Mouse (Mus musculus): Measurements from ENCODE around the gene Dennd6b. TPM values are rescaled to one million over a fixed set of nuclear protein-coding genes. Genes with fewer than 3 reads are reported as not detected.

Gene Dennd6b
- polyA plus RNA-seq, 1 experiment from 2014 or later: 85.3 TPM

GRCm38 (mm10) chr15:89172276-89172935, 23.9 kb downstream of the Dennd6b start:
- no peak for ATAC-seq
- H3K9me3 ChIP-seq: no peaks in the 10 kb centered on the region
- H3K4me1 ChIP-seq (replicated peaks): peaks cover 84% of the 10 kb centered on the region

GRCm38 (mm10) chr15:89171526-89172051, 24.7 kb downstream of the Dennd6b start:
- Histone ChIP-seq H3K9me3 (no peaks in the 10 kb centered on the region), H3K27me3 (no peaks in the 10 kb centered on the region), H3K4me2 (replicated peaks) (peak overlapping the region; percentile 98; the same call in 1 of the 2 replicates), H3K9ac (replicated peaks) (peak overlapping the region; percentile 82; the same call in 1 of the 2 replicates), H3K36me3 (peaks cover 40% of the 10 kb centered on the region), H3K4me3 (replicated peaks) (no peak overlapping the region), H3K27ac (no peak overlapping the region; the same call in 1 of the 2 replicates), H3K4me1 (replicated peaks) (peaks cover 75% of the 10 kb centered on the region)
- ATAC-seq: no peak
- WGBS: 88% methylated on average over 5 of the region's 5 CpGs

More at GRCm38 (mm10) chr15:89172276-89172935, 23.9 kb downstream of the Dennd6b start:
- WGBS: 31% methylated on average over 17 of the region's 17 CpGs
- Histone ChIP-seq H3K4me2 (replicated peaks) (peak overlapping the region; percentile 98), H3K4me3 (replicated peaks) (peak overlapping the region; percentile 58), H3K36me3 (peaks cover 32% of the 10 kb centered on the region), H3K9ac (replicated peaks) (peak overlapping the region; percentile 82), H3K27ac (peak overlapping the region; percentile 85), H3K27me3 (no peaks in the 10 kb centered on the region)

GRCm38 (mm10) chr15:89170102-89170501, 26.2 kb downstream of the Dennd6b start:
- Histone ChIP-seq H3K36me3 (peaks cover 55% of the 10 kb centered on the region), H3K4me1 (replicated peaks) (peaks cover 61% of the 10 kb centered on the region), H3K27me3 (no peaks in the 10 kb centered on the region), H3K9me3 (no peaks in the 10 kb centered on the region), H3K4me2 (replicated peaks) (no peak overlapping the region), H3K27ac (no peak overlapping the region; the same call in 1 of the 2 replicates), H3K9ac (replicated peaks) (no peak overlapping the region; the same call in 1 of the 2 replicates), H3K4me3 (replicated peaks) (no peak overlapping the region)
- ATAC-seq: no peak
- 78% methylated on average over 3 of the region's 3 CpGs for WGBS

- no peak overlapping the region for H3K9ac ChIP-seq (replicated peaks)
- no peak overlapping the region for H3K4me3 ChIP-seq (replicated peaks)
- peak overlapping the region; percentile 12 for H3K27ac ChIP-seq
- peak overlapping the region; percentile 1; the same call in 1 of the 2 replicates for H3K4me2 ChIP-seq (replicated peaks)
- H3K4me1 ChIP-seq (replicated peaks): peaks cover 54% of the 10 kb centered on the region
- WGBS: 7% methylated on average over 10 of the region's 10 CpGs
- H3K27me3 ChIP-seq: no peaks in the 10 kb centered on the region
- peak; percentile 10; the same call in 1 of the 2 replicates for ATAC-seq
- peaks cover 61% of the 10 kb centered on the region for H3K36me3 ChIP-seq
- no peaks in the 10 kb centered on the region for H3K9me3 ChIP-seq
Observed at GRCm38 (mm10) chr15:89169431-89169830, 26.9 kb downstream of the Dennd6b start.

- Histone ChIP-seq H3K4me3 (replicated peaks) (no peak overlapping the region), H3K4me2 (replicated peaks) (no peak overlapping the region), H3K27ac (peak overlapping the region; percentile 12), H3K9me3 (no peaks in the 10 kb centered on the region), H3K36me3 (peaks cover 66% of the 10 kb centered on the region), H3K27me3 (no peaks in the 10 kb centered on the region), H3K4me1 (replicated peaks) (peaks cover 49% of the 10 kb centered on the region), H3K9ac (replicated peaks) (no peak overlapping the region)
- WGBS: 61% methylated on average over 10 of the region's 10 CpGs
- no peak for ATAC-seq
Observed at GRCm38 (mm10) chr15:89168922-89169321, 27.4 kb downstream of the Dennd6b start.

GRCm38 (mm10) chr15:89165478-89165877, 30.8 kb downstream of the Dennd6b start:
- Histone ChIP-seq H3K4me2 (replicated peaks) (no peak overlapping the region), H3K9me3 (no peaks in the 10 kb centered on the region), H3K9ac (replicated peaks) (no peak overlapping the region), H3K27ac (no peak overlapping the region), H3K4me1 (replicated peaks) (peaks cover 18% of the 10 kb centered on the region), H3K4me3 (replicated peaks) (no peak overlapping the region), H3K36me3 (peaks cover 99% of the 10 kb centered on the region), H3K27me3 (no peaks in the 10 kb centered on the region)
- 97% methylated on average over 12 of the region's 12 CpGs for WGBS
- ATAC-seq: no peak

GRCm38 (mm10) chr15:89161397-89161796, 34.9 kb downstream of the Dennd6b start:
- 95% methylated on average over 9 of the region's 9 CpGs for WGBS
- H3K36me3 ChIP-seq: peaks cover 100% of the 10 kb centered on the region
- no peak overlapping the region for H3K27ac ChIP-seq
- no peaks in the 10 kb centered on the region for H3K9me3 ChIP-seq
- ATAC-seq: no peak
- H3K4me2 ChIP-seq (replicated peaks): no peak overlapping the region
- H3K27me3 ChIP-seq: no peaks in the 10 kb centered on the region
- H3K4me1 ChIP-seq (replicated peaks): no peaks in the 10 kb centered on the region
- no peak overlapping the region for H3K9ac ChIP-seq (replicated peaks)
- no peak overlapping the region for H3K4me3 ChIP-seq (replicated peaks)

GRCm38 (mm10) chr15:89158516-89158915, 37.8 kb downstream of the Dennd6b start:
- H3K9ac ChIP-seq (replicated peaks): no peak overlapping the region
- H3K9me3 ChIP-seq: no peaks in the 10 kb centered on the region
- no peak overlapping the region for H3K4me2 ChIP-seq (replicated peaks)
- H3K27ac ChIP-seq: no peak overlapping the region
- H3K36me3 ChIP-seq: peaks cover 100% of the 10 kb centered on the region
- no peak; the same call in 1 of the 2 replicates for ATAC-seq
- 94% methylated on average over 16 of the region's 16 CpGs for WGBS
- no peaks in the 10 kb centered on the region for H3K27me3 ChIP-seq
- no peaks in the 10 kb centered on the region for H3K4me1 ChIP-seq (replicated peaks)
- no peak overlapping the region for H3K4me3 ChIP-seq (replicated peaks)

- H3K9me3 ChIP-seq: no peaks in the 10 kb centered on the region
- no peaks in the 10 kb centered on the region for H3K27me3 ChIP-seq
- no peak overlapping the region for H3K4me2 ChIP-seq (replicated peaks)
- no peak overlapping the region for H3K9ac ChIP-seq (replicated peaks)
- no peak overlapping the region for H3K4me3 ChIP-seq (replicated peaks)
- peaks cover 96% of the 10 kb centered on the region for H3K36me3 ChIP-seq
- H3K27ac ChIP-seq: no peak overlapping the region
- peaks cover under 1% of the 10 kb centered on the region; the same call in 1 of the 2 replicates for H3K4me1 ChIP-seq (replicated peaks)
- 70% methylated on average over 7 of the region's 7 CpGs for WGBS
- peak; percentile 49; the same call in 1 of the 2 replicates for ATAC-seq
Observed at GRCm38 (mm10) chr15:89157954-89158353, 38.3 kb downstream of the Dennd6b start.

GRCm38 (mm10) chr15:89152312-89152711, 44.0 kb downstream of the Dennd6b start:
- H3K4me2 ChIP-seq (replicated peaks): 0 out of 2 replicates have a peak overlapping the region, but pooled peaks have one; percentile 9
- peak overlapping the region; percentile 70 for H3K27ac ChIP-seq
- H3K4me1 ChIP-seq (replicated peaks): peaks cover 34% of the 10 kb centered on the region
- no peak overlapping the region for H3K4me3 ChIP-seq (replicated peaks)
- peak; percentile 53 for ATAC-seq
- peaks cover 40% of the 10 kb centered on the region for H3K36me3 ChIP-seq
- H3K9me3 ChIP-seq: no peaks in the 10 kb centered on the region
- no peaks in the 10 kb centered on the region for H3K27me3 ChIP-seq
- peak overlapping the region; percentile 1; the same call in 1 of the 2 replicates for H3K9ac ChIP-seq (replicated peaks)

GRCm38 (mm10) chr15:89150041-89150390, 46.3 kb downstream of the Dennd6b start:
- Histone ChIP-seq H3K4me3 (replicated peaks) (peak overlapping the region; percentile 78), H3K27me3 (0 out of 2 replicates have a peak, but pooled peaks cover 5% of the 10 kb centered on the region), H3K36me3 (peaks cover 28% of the 10 kb centered on the region), H3K4me2 (replicated peaks) (peak overlapping the region; percentile 81), H3K4me1 (replicated peaks) (peaks cover 52% of the 10 kb centered on the region), H3K27ac (peak overlapping the region; percentile 92), H3K9me3 (no peaks in the 10 kb centered on the region), H3K9ac (replicated peaks) (peak overlapping the region; percentile 94)
- 4% methylated on average over 13 of the region's 13 CpGs for whole genome bisulfite sequencing
- no peak for ATAC-seq

- H3K27me3 ChIP-seq: 0 out of 2 replicates have a peak, but pooled peaks cover 5% of the 10 kb centered on the region
- peak within 1 kb of the TSS; percentile 81 for H3K4me2 ChIP-seq (replicated peaks)
- ATAC-seq: peak; percentile 70
- peak within 1 kb of the TSS; percentile 94 for H3K9ac ChIP-seq (replicated peaks)
- peaks cover 28% of the 10 kb centered on the region for H3K36me3 ChIP-seq
- no peaks in the 10 kb centered on the region for H3K9me3 ChIP-seq
- 0% methylated on average over 52 of the region's 61 CpGs for WGBS
- H3K4me1 ChIP-seq (replicated peaks): peaks cover 52% of the 10 kb centered on the region
- H3K27ac ChIP-seq: peak within 1 kb of the TSS; percentile 92
- H3K4me3 ChIP-seq (replicated peaks): peak within 1 kb of the TSS; percentile 78
Observed at GRCm38 (mm10) chr15:89149271-89150040, 46.8 kb downstream of the Dennd6b start, which contains the start of gene Mapk11. Gene Mapk11 (minus strand): TSS chr15:89149628.

Data from midbrain, embryonic 13.5 days (tissue).